Mouse (Mus musculus): Measurements from ENCODE around the gene Ccdc121. TPM values are rescaled to one million over a fixed set of nuclear protein-coding genes. Genes with fewer than 3 reads are reported as not detected.
A peak's percentile ranks its signal among the peaks of the same experiment; 100 is the strongest.

Ccdc121 gene
- polyA plus RNA-seq (2015; fragmentation: Nextera tagmentation; extraction: Ambion mirVana): 0.14 and 0.17 TPM in 2 replicates

DNA sequence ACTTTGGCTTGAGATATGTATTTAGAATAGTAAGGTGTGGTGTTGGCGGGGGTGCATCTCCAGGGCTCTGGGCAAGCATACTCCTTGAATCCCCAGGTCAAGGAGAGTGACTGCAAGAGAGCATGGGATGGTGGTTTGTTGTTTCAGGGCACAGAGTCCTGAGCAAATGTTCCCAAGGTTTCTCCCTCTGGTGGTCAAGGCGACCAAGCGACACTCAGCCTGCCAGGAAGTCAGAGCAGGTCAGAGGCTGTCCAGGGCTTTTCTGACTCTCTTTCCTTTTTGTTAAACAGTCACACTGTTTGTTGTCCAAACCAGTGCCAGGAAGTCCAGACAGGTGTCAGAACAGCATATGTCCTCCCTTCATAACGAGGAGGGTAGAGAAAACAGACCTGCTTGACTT is at the start of gene Ccdc121:
TSS of gene Ccdc121 (minus strand) at position 145 of the 400 bp plus-strand sequence.
- H3K4me2 ChIP-seq (ENCODE audit: low read length): no peak within 1 kb of the TSS
- H3K4me3 ChIP-seq (replicated peaks; ENCODE audit: low read depth, low read length): no peak within 1 kb of the TSS
- no peak within 1 kb of the TSS for H3K27ac ChIP-seq
- H3K9me3 ChIP-seq (replicated peaks; ENCODE audit: low read length): no peaks in the 10 kb centered on the region
- no peak within 1 kb of the TSS for H3K9ac ChIP-seq (ENCODE audit: low read depth, low read length)
- peak; percentile 72 for TF ChIP-seq CTCF (IDR thresholded peaks at IDR 0.05; ENCODE audit: low read depth)
- H3K27me3 ChIP-seq (ENCODE audit: insufficient read depth, low read length): no peaks in the 10 kb centered on the region
- no peaks in the 10 kb centered on the region for H3K36me3 ChIP-seq (ENCODE audit: insufficient read depth, low read length)
- peak; percentile 40; the same call in 1 of the 2 replicates for ATAC-seq (replicated peaks; ENCODE audit: low FRiP score, low read depth)
- 30% methylated on average over 4 of the region's 4 CpGs for WGBS
- H3K4me1 ChIP-seq (replicated peaks; ENCODE audit: insufficient read depth, low read length): no peaks in the 10 kb centered on the region
- DNase-seq (ENCODE audit: low spot score): peak; percentile 73

DNA sequence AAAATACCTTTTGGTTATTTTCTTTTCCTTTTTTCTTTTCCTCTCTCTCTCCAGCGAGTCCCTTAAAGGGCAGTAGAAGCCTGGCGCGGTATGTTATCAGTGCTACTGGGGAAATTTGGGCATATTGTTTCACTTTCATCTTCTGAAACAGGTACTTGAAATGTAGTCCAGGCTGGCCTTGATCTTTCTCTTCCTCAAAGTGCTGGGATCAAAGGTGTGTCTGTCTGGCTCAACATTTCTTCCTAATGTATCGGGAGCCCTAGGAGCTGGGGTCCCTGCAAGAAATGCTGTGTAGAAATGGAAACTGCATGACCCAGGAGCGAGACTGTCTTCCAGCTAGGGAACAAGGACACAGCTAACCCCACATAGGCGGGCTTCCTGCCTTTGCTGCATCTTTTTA is 49.1 kb upstream of the Ccdc121 start:
- WGBS: 80% methylated on average over 6 of the region's 6 CpGs
- Histone ChIP-seq H3K9ac (ENCODE audit: low read depth, low read length) (no peak overlapping the region), H3K27ac (no peak overlapping the region), H3K36me3 (ENCODE audit: insufficient read depth, low read length) (no peaks in the 10 kb centered on the region), H3K27me3 (ENCODE audit: insufficient read depth, low read length) (no peaks in the 10 kb centered on the region), H3K4me2 (ENCODE audit: low read length) (no peak overlapping the region), H3K4me1 (replicated peaks; ENCODE audit: insufficient read depth, low read length) (no peaks in the 10 kb centered on the region), H3K9me3 (replicated peaks; ENCODE audit: low read length) (no peaks in the 10 kb centered on the region), H3K4me3 (replicated peaks; ENCODE audit: low read depth, low read length) (no peak overlapping the region)
- DNase-seq (ENCODE audit: low spot score): no peak
- TF ChIP-seq CTCF (IDR thresholded peaks at IDR 0.05; ENCODE audit: low read depth): no peak
- ATAC-seq (replicated peaks; ENCODE audit: low FRiP score, low read depth): no peak

DNA sequence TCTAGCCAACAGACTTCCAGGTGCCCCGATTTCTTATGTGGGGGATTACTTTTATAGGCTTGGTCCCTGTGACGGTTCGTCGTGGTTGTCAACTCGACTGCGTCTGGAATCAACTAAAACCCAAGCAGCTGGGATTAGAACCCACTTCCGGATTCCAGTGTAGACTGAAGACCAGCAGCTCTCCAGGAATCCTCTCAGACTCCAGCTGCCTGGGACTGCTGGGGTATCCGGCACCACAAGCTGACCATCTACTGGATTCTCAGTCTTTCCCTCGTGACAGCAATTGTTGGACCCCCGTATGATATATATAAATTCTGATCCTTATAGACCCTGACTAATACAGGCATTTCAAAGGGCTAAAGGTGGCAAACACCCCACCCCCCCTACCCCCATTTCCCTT is 48.4 kb upstream of the Ccdc121 start:
- Histone ChIP-seq H3K9ac (ENCODE audit: low read depth, low read length) (no peak overlapping the region), H3K27me3 (ENCODE audit: insufficient read depth, low read length) (no peaks in the 10 kb centered on the region), H3K36me3 (ENCODE audit: insufficient read depth, low read length) (no peaks in the 10 kb centered on the region), H3K4me3 (replicated peaks; ENCODE audit: low read depth, low read length) (no peak overlapping the region), H3K27ac (no peak overlapping the region), H3K9me3 (replicated peaks; ENCODE audit: low read length) (no peaks in the 10 kb centered on the region), H3K4me2 (ENCODE audit: low read length) (no peak overlapping the region), H3K4me1 (replicated peaks; ENCODE audit: insufficient read depth, low read length) (no peaks in the 10 kb centered on the region)
- TF ChIP-seq CTCF (IDR thresholded peaks at IDR 0.05; ENCODE audit: low read depth): no peak
- ATAC-seq (replicated peaks; ENCODE audit: low FRiP score, low read depth) (no peak), DNase-seq (ENCODE audit: low spot score) (no peak)
- WGBS: 86% methylated on average over 10 of the region's 10 CpGs

DNA sequence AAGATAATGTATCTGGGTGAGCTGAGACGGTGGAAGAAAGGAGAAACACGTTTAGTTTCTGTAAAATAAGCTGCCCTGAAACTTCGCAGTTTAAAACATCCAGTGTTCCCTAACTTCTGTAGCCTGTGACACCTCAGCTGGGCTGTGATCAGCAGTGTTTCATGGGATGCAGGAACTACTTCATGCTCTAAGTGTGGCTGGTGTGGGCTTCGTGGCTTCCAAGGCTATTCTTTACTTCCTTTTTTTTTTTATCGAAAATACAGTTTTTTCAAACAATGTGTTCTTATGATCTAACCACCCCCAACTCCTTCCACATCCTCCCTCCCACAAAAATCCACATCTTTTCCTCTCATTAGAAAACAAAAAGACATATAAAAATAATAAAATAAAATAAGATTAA is 44.2 kb upstream of the Ccdc121 start:
- Histone ChIP-seq H3K9ac (ENCODE audit: low read depth, low read length) (no peak overlapping the region), H3K27ac (no peak overlapping the region), H3K9me3 (replicated peaks; ENCODE audit: low read length) (no peaks in the 10 kb centered on the region), H3K4me1 (replicated peaks; ENCODE audit: insufficient read depth, low read length) (no peaks in the 10 kb centered on the region), H3K4me2 (ENCODE audit: low read length) (no peak overlapping the region), H3K36me3 (ENCODE audit: insufficient read depth, low read length) (no peaks in the 10 kb centered on the region), H3K27me3 (ENCODE audit: insufficient read depth, low read length) (no peaks in the 10 kb centered on the region), H3K4me3 (replicated peaks; ENCODE audit: low read depth, low read length) (no peak overlapping the region)
- ATAC-seq (replicated peaks; ENCODE audit: low FRiP score, low read depth) (no peak), DNase-seq (ENCODE audit: low spot score) (no peak)
- TF ChIP-seq CTCF (IDR thresholded peaks at IDR 0.05; ENCODE audit: low read depth): no peak
- 70% methylated on average over 5 of the region's 5 CpGs for WGBS

- no peaks in the 10 kb centered on the region for H3K4me1 ChIP-seq (replicated peaks; ENCODE audit: insufficient read depth, low read length)
- no peaks in the 10 kb centered on the region for H3K36me3 ChIP-seq (ENCODE audit: insufficient read depth, low read length)
- H3K4me2 ChIP-seq (ENCODE audit: low read length): no peak overlapping the region
- DNase-seq (ENCODE audit: low spot score) (no peak), ATAC-seq (replicated peaks; ENCODE audit: low FRiP score, low read depth) (no peak)
- WGBS: 21% methylated on average over 10 of the region's 10 CpGs
- TF ChIP-seq CTCF (IDR thresholded peaks at IDR 0.05; ENCODE audit: low read depth): no peak
- H3K27me3 ChIP-seq (ENCODE audit: insufficient read depth, low read length): no peaks in the 10 kb centered on the region
- no peak overlapping the region for H3K4me3 ChIP-seq (replicated peaks; ENCODE audit: low read depth, low read length)
- H3K9me3 ChIP-seq (replicated peaks; ENCODE audit: low read length): no peaks in the 10 kb centered on the region
- no peak overlapping the region for H3K9ac ChIP-seq (ENCODE audit: low read depth, low read length)
- no peak overlapping the region for H3K27ac ChIP-seq
Measured at GRCm38 (mm10) chr1:181552533-181553410, 41.5 kb upstream of the Ccdc121 start.

GRCm38 (mm10) chr1:181550826-181551225 is 39.6 kb upstream of the Ccdc121 start:
- H3K4me1 ChIP-seq (replicated peaks; ENCODE audit: insufficient read depth, low read length): no peaks in the 10 kb centered on the region
- no peak overlapping the region for H3K27ac ChIP-seq
- H3K36me3 ChIP-seq (ENCODE audit: insufficient read depth, low read length): no peaks in the 10 kb centered on the region
- 53% methylated on average over 5 of the region's 5 CpGs for WGBS
- H3K9ac ChIP-seq (ENCODE audit: low read depth, low read length): no peak overlapping the region
- no peak overlapping the region for H3K4me3 ChIP-seq (replicated peaks; ENCODE audit: low read depth, low read length)
- TF ChIP-seq CTCF (IDR thresholded peaks at IDR 0.05; ENCODE audit: low read depth): no peak
- H3K4me2 ChIP-seq (ENCODE audit: low read length): no peak overlapping the region
- no peaks in the 10 kb centered on the region for H3K9me3 ChIP-seq (replicated peaks; ENCODE audit: low read length)
- ATAC-seq (replicated peaks; ENCODE audit: low FRiP score, low read depth) (no peak), DNase-seq (ENCODE audit: low spot score) (no peak)
- H3K27me3 ChIP-seq (ENCODE audit: insufficient read depth, low read length): no peaks in the 10 kb centered on the region
